Mouse (Mus musculus) CH12.LX (cell line): Measurements from ENCODE around the gene Dnah17.

Experiments used
- CTCF ChIP-seq, 2 experiments: IDR thresholded peaks in 1 of 2; conservative IDR thresholded peaks in 1 of 2; 2 replicates each; pipeline ENCODE4 v1.5.1; 2011 to 2012; ENCODE audit warnings: low read depth in 2 of 2, low read length in 2 of 2, improper control_type of control experiment in 1 of 2, inconsistent platforms in 1 of 2, mild to moderate bottlenecking in 1 of 2, moderate library complexity in 1 of 2
- EP300 ChIP-seq: IDR thresholded peaks from 2 replicates; pipeline ENCODE4 v1.6.1; 2011; ENCODE audit warnings: low read length, improper control_type of control experiment
- GABPA ChIP-seq: IDR thresholded peaks from 2 replicates; pipeline ENCODE4 v1.6.1; 2012; ENCODE audit warnings: low read depth, low read length, improper control_type of control experiment, inconsistent platforms; ENCODE audit not compliant: insufficient replicate concordance
- HCFC1 ChIP-seq: IDR thresholded peaks from 2 replicates; pipeline ENCODE4 v1.6.1; 2012; ENCODE audit warnings: low read depth, mild to moderate bottlenecking, inconsistent platforms, low read length, improper control_type of control experiment
- JUN ChIP-seq: IDR thresholded peaks from 2 replicates; pipeline ENCODE4 v1.6.1; 2011; ENCODE audit warnings: low read depth, mild to moderate bottlenecking, low read length, improper control_type of control experiment, moderate library complexity; ENCODE audit not compliant: insufficient read depth
- MAX ChIP-seq: IDR thresholded peaks from 2 replicates; pipeline ENCODE4 v1.6.1; 2011; ENCODE audit warnings: low read length, improper control_type of control experiment
- MEF2A ChIP-seq: IDR thresholded peaks from 2 replicates; pipeline ENCODE4 v1.6.1; 2014; ENCODE audit warnings: low read depth, mild to moderate bottlenecking, inconsistent platforms, low read length, improper control_type of control experiment, borderline replicate concordance
- MXI1 ChIP-seq: IDR thresholded peaks from 2 replicates; pipeline ENCODE4 v1.6.1; 2011; ENCODE audit warnings: mild to moderate bottlenecking, low read depth, low read length, improper control_type of control experiment
- POLR2A ChIP-seq: IDR thresholded peaks from 2 replicates; pipeline ENCODE4 v1.6.1; 2011; ENCODE audit warnings: low read depth, mild to moderate bottlenecking, improper control_type of control experiment, low read length
- POLR2AphosphoS2 ChIP-seq: IDR thresholded peaks from 2 replicates; pipeline ENCODE4 v1.6.1; 2011; ENCODE audit warnings: low read depth, low read length, improper control_type of control experiment
- RCOR1 ChIP-seq: conservative IDR thresholded peaks from 2 replicates; pipeline ENCODE4 v1.6.1; 2012; ENCODE audit warnings: low read depth, mild to moderate bottlenecking, inconsistent platforms, low read length, improper control_type of control experiment
- USF2 ChIP-seq: conservative IDR thresholded peaks from 2 replicates; pipeline ENCODE4 v1.6.1; 2011; ENCODE audit warnings: low read depth, low read length, improper control_type of control experiment
- ZMIZ1 ChIP-seq: IDR thresholded peaks from 2 replicates; pipeline ENCODE4 v1.6.1; 2012; ENCODE audit warnings: low read depth, mild to moderate bottlenecking, inconsistent platforms, low read length, improper control_type of control experiment
- ZNF384 ChIP-seq: IDR thresholded peaks from 2 replicates; pipeline ENCODE4 v1.6.1; 2012; ENCODE audit warnings: low read depth, low read length, improper control_type of control experiment, inconsistent platforms

GRCm38 (mm10) chr11:118138347-118138746 is 7.9 kb upstream of the Dnah17 start:
- TF ChIP-seq EP300 (no peak), RCOR1 (no peak), CTCF (conservative IDR thresholded peaks at IDR 0.05 in 1 of 2, IDR thresholded peaks at IDR 0.05 in 1 of 2; ENCODE audit: low read depth in 2 of 2, low read length in 2 of 2) (no peak), MEF2A (no peak), USF2 (no peak), JUN (no peak), POLR2A (no peak), ZMIZ1 (no peak), HCFC1 (no peak), ZNF384 (no peak), POLR2AphosphoS2 (no peak), MXI1 (no peak), GABPA (no peak), MAX (no peak)
